Mouse (Mus musculus) ZHBTc4 (cell line): Measurements from ENCODE around the gene Cd70.
A peak's percentile ranks its signal among the peaks of the same experiment; 100 is the strongest.

Source experiments
- DNase-seq: peaks from one replicate; pipeline ENCODE4 v3.0.0-alpha.2; 2011; ENCODE audit warnings: low read depth, low spot score

The Cd70 gene

DNA sequence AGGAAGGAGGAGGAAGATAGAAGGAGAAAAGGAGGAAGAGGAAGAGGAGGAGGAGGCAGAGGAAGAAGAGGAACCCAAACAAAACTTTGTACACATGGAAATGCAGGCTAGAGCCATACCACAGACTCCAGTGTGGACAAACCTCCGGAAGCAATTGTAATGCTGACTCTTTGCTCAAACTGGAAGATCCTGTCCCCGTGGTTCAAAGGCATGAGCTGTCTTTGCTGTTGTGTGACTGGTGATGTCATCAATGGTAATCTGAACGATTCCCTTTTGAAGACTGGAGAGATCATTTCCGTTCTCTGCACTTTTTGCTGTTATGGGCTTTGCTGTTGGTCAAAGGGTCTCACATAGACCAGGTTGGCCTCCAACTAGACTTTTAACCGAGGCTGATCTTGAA is 51.3 kb downstream of the Cd70 start:
- no peak for DNase-seq

DNA sequence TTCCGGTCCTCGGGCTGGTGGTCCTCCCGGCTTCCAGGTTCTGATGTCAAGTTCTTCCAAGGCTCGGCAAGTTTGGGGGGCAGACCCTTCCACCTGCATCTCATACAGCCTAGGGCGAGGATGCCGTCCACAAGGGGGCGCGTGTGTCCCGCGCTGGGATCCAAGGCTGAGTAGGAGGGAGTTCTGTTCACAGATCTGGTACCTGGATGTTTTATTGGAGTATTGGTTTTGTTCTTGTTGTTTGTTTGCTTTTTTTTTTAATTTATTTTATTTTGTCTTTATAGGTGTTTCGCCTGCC is 53.0 kb downstream of the Cd70 start:
- peak; percentile 89 for DNase-seq
